Mouse (Mus musculus) heart, postnatal 0 days (tissue): Measurements from ENCODE around the gene Nkg7.

Experiments used
- CTCF ChIP-seq: IDR thresholded peaks from 2 replicates; pipeline ENCODE4 v1.5.1; 2016; ENCODE audit warnings: antibody characterized with exemption, control low read depth, low read depth
- EP300 ChIP-seq: IDR thresholded peaks from 2 replicates; pipeline ENCODE4 v1.6.1; 2016; ENCODE audit warnings: antibody characterized with exemption, low read depth

- TF ChIP-seq CTCF: no peak
- TF ChIP-seq EP300: no peak
Measured at GRCm38 (mm10) chr7:43447801-43448200, 10.9 kb downstream of the Nkg7 start.
